Mouse (Mus musculus) cortical plate, adult 2 months (tissue): ENCODE measurements at regions not wholly inside any gene's neighbourhood (a gene's known extent, or its start where the extent isn't known, plus 50 kb on each side); places are given as distances from the start of the nearest gene placed in this dataset.

Experiments
- CTCF ChIP-seq: fragments of 200-500 bp; IDR thresholded peaks from 2 replicates; pipeline ENCODE4 v1.5.1; 2011; ENCODE audit warnings: mild to moderate bottlenecking, control low read depth, low read length; ENCODE audit not compliant: insufficient read depth; ENCODE audit errors: extremely low read depth
- POLR2A ChIP-seq: fragments of 200-500 bp; IDR thresholded peaks from 2 replicates; pipeline ENCODE4 v1.6.1; 2011; ENCODE audit warnings: mild to moderate bottlenecking, low read length, control low read depth; ENCODE audit not compliant: insufficient read depth; ENCODE audit errors: extremely low read depth

- TF ChIP-seq POLR2A = no peak
- TF ChIP-seq CTCF = no peak
Measured at GRCm38 (mm10) chr14:66475026-66475425, 466.0 kb upstream of the Gulo start.
